Mouse (Mus musculus) lung, adult 2 months (tissue): ENCODE data around the gene Ehd3.

Experiments
- CTCF ChIP-seq: fragments of 200-500 bp; IDR thresholded peaks from 2 replicates; pipeline ENCODE4 v1.5.1; 2011; ENCODE audit warnings: mild to moderate bottlenecking, low read length, control low read depth; ENCODE audit not compliant: insufficient read depth
- POLR2A ChIP-seq: fragments of 200-500 bp; IDR thresholded peaks from 2 replicates; pipeline ENCODE4 v1.6.1; 2011; ENCODE audit warnings: low read depth, mild to moderate bottlenecking, control low read depth, low read length, borderline replicate concordance; ENCODE audit errors: extremely low read depth

- TF ChIP-seq POLR2A (no peak), CTCF (no peak)
Observed at GRCm38 (mm10) chr17:73770964-73771363, 33.0 kb upstream of the Ehd3 start.
